Mouse (Mus musculus) CH12.LX (cell line): ENCODE measurements around the gene Nmd3.

Experiments used
- CHD2 ChIP-seq: IDR thresholded peaks from 2 replicates; pipeline ENCODE4 v1.6.1; 2011; ENCODE audit warnings: low read length, improper control_type of control experiment
- CTCF ChIP-seq, 2 experiments: IDR thresholded peaks in 1 of 2; conservative IDR thresholded peaks in 1 of 2; 2 replicates each; pipeline ENCODE4 v1.5.1; 2011 to 2012; ENCODE audit warnings: low read depth in 2 of 2, low read length in 2 of 2, improper control_type of control experiment in 1 of 2, inconsistent platforms in 1 of 2, mild to moderate bottlenecking in 1 of 2, moderate library complexity in 1 of 2
- EP300 ChIP-seq: IDR thresholded peaks from 2 replicates; pipeline ENCODE4 v1.6.1; 2011; ENCODE audit warnings: low read length, improper control_type of control experiment
- HCFC1 ChIP-seq: IDR thresholded peaks from 2 replicates; pipeline ENCODE4 v1.6.1; 2012; ENCODE audit warnings: low read depth, mild to moderate bottlenecking, inconsistent platforms, low read length, improper control_type of control experiment
- MAZ ChIP-seq: IDR thresholded peaks from 2 replicates; pipeline ENCODE4 v1.6.1; 2012; ENCODE audit warnings: low read depth, mild to moderate bottlenecking, inconsistent platforms, low read length, improper control_type of control experiment, moderate library complexity
- MXI1 ChIP-seq: IDR thresholded peaks from 2 replicates; pipeline ENCODE4 v1.6.1; 2011; ENCODE audit warnings: mild to moderate bottlenecking, low read depth, low read length, improper control_type of control experiment
- NELFE ChIP-seq: IDR thresholded peaks from 2 replicates; pipeline ENCODE4 v1.6.1; 2011; ENCODE audit warnings: low read depth, low read length, improper control_type of control experiment
- POLR2A ChIP-seq: IDR thresholded peaks from 2 replicates; pipeline ENCODE4 v1.6.1; 2011; ENCODE audit warnings: low read depth, mild to moderate bottlenecking, improper control_type of control experiment, low read length
- POLR2AphosphoS2 ChIP-seq: IDR thresholded peaks from 2 replicates; pipeline ENCODE4 v1.6.1; 2011; ENCODE audit warnings: low read depth, low read length, improper control_type of control experiment
- SMC3 ChIP-seq: IDR thresholded peaks from 2 replicates; pipeline ENCODE4 v1.6.1; 2011; ENCODE audit warnings: low read depth, low read length, improper control_type of control experiment
- ZMIZ1 ChIP-seq: IDR thresholded peaks from 2 replicates; pipeline ENCODE4 v1.6.1; 2012; ENCODE audit warnings: low read depth, mild to moderate bottlenecking, inconsistent platforms, low read length, improper control_type of control experiment

DNA sequence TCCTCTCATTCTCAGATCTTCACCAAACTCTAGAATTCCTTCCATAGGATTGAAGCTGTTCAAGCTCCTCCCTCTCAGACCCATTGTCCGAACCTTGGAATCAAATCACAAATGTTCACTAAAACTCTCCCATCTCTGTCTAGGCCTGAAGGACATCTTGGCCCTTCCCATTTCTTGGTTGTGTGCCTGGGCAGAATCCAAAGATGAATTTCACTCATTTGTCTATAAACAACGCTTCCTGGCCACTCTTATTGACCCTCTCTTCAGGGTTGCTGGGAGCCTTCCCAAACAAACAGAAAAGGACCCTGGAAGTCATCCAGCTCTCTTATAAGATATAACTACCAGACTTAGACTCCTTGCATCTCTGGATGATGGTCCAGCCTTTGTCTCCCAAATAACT, 76.2 kb downstream of the Nmd3 start:
- TF ChIP-seq SMC3 (no peak), POLR2A (no peak), CTCF (conservative IDR thresholded peaks at IDR 0.05 in 1 of 2, IDR thresholded peaks at IDR 0.05 in 1 of 2; ENCODE audit: low read depth in 2 of 2, low read length in 2 of 2) (no peak), MXI1 (no peak), CHD2 (no peak), EP300 (no peak), MAZ (no peak), NELFE (no peak), HCFC1 (no peak), ZMIZ1 (no peak), POLR2AphosphoS2 (no peak)
